Mouse (Mus musculus) v-Abl transformed pro-B cells (cell line): ENCODE measurements around the gene Slc12a9.

Source experiments
- in situ Hi-C, 2 experiments: fragments of 400-800 bp; cut with MboI; formaldehyde crosslinking; loops; one replicate each; pipeline ENCODE4 v1.15.1; 2025; ENCODE audit not compliant: unreplicated experiment in 2 of 2

Slc12a9 gene

DNA sequence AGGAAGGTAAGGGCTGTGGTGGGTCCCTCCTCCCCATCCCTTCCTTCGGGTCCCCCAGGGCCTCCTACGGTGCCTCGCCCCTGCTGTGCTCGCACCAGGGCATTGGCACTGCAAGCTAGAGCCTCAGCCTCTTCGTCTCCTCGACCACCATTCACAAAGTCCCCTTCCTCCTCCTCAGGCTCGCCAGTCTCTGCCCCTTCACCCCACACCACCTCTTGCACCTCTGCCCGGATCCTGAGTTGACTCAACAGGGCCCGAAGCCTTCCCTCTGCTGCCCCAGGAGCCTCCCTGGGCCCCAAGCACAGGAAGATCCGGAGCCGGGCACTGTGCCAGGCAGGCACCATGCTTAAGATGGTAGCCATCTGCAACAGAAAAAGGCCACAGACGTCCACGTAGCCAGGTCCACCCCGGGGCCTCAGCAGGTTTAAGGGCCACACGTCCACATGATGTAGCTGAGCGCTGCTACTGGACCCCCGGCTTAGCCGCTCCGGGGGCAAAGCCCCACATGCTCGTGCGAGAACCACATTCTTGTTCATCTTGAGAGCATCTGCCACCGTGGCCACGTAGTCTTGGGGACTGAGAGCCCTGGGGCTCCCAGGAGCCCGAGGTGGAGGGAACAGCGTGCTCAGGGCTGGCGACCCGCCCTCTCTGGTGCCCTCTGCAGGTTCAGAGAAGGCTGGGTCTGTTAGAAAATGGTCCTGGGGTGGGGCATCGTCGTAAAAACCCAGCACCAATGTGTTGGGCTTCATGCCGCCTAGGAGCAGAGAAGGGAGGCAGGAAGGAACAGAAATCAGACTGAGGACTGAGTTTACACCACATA lies 18.1 kb downstream of the Slc12a9 start:
- in situ Hi-C loops, result loop anchor here in 1 of 2 experiments (10.0 kb wide), 1 partner anchor 470 kb away; the partner anchor contains the start of genes Mepce and Zcwpw1

DNA sequence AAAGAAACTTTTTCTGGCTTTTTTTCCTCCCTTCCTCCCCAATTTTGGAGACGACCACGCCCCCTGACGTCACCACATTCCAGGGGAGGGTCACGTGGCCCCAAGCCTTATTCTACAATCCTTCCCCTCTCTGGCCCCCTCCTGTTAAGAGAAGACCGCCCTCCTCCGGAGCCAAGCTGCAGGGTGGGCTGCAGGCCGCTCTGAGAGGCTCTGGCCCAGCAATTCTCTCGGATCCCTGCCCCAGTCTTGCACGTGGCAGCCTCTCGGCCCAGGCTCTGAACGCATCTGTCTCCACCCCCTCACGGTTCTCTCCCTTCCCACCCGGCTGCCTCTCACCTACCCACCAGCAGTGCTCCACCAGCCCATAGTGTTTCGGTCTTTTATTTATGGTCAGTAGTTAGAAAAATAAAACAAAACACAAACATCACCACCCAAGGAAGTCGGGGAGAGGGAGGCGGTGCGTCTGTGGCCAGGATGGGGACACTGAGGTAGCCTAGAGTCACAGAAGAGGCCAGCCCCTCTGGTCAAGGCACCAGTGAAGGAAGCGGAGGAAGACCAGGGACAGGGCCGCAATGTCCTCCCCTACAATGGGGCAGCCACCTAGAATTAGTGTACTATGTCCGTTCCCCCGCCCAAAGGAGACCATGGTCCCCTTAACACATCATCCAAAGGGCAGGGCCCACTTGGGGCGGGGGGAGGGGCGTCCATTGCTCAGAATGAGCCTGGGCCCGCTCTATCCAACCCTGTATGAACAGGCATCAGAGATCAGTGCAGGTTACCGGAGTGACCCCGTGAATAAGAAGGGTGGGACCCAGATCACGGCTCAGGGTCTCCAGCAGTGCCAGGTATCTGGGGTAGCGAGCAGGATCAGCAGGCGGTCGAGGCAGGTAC lies 19.0 kb downstream of the Slc12a9 start, which contains the start of gene Trip6:
TSS of gene Trip6 (minus strand) at position 212 of the 891 bp plus-strand sequence.
- in situ Hi-C loops, result loop anchor here in 1 of 2 experiments (10.0 kb wide), 1 partner anchor 470 kb away; the partner anchor contains the start of genes Mepce and Zcwpw1

- in situ Hi-C loops, result loop anchor here in 1 of 2 experiments (10.0 kb wide), 1 partner anchor 471 kb away; the partner anchor contains the start of genes Mepce and Zcwpw1
These were observed 19.8 kb downstream of the Slc12a9 start for GRCm38 (mm10) chr5:137313466-137314192.

DNA sequence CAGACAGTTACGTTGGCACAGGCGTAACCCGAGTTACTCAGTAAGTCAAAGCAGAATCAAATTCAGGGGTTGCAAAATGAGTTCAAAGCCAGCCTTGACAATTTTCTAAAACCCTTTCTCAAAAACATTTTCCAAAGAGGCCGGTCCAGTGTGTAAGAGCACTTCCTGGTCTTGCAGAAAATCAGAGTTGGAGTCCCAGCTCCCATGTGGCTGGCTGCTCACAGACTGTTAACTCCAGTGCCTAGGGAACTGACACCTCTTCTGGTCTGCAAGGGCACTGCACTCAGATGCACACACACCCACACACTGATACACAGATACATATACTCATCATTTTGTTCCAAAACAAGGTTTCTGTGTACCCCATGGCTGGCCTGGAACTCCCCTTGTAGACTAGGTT lies 25.0 kb downstream of the Slc12a9 start:
- in situ Hi-C loops, result no loop called here

- in situ Hi-C loops, result no loop called here
These were observed 26.1 kb downstream of the Slc12a9 start, which contains the start of gene Srrt for GRCm38 (mm10) chr5:137307071-137307912. Gene Srrt, minus strand, starts transcription at chr5:137307674.

- in situ Hi-C loops, result no loop called here
These were observed 26.9 kb downstream of the Slc12a9 start for GRCm38 (mm10) chr5:137306439-137307005.

- in situ Hi-C loops, result no loop called here
These were observed 27.6 kb downstream of the Slc12a9 start for GRCm38 (mm10) chr5:137305822-137306221.

DNA sequence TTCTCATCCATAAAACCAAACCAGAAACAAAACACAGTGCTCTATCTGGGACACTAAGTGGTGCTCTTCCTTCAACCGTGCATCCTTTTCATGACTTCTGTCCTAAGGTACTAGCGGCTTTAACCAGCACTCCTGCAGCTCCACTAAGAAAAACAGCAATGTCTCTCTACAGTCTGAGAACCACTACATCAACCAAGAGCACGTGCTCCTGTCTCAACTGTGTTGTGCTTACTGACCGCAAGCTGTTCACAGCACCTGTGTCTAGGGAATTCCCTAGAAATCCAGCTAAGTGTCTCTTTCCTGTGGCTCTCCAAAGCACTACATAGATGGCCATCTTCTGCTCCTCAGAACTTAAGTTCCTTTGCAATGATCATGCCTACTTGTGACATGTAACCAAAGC lies 28.6 kb downstream of the Slc12a9 start:
- in situ Hi-C loops, result no loop called here

GRCm38 (mm10) chr5:137304165-137304564 lies 29.2 kb downstream of the Slc12a9 start:
- in situ Hi-C loops, result no loop called here

DNA sequence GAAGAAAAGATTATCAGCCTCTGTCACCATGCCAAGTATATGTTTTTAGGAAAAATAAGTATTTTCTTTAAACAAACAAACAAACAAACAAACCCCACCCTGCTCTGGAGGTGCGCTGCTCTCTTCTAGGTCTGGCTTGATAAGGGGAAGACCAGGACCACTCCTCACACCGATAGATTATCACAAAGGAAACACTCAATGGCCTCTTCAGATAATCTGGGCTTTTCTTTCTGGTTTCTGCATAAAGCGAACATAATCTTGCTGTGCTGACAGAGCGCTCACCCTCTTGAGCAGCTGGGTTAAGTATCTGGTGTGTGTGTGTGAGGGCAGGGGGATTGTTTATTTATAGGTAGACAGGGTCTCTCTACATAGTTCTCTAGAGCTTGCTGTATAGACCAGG lies 29.8 kb downstream of the Slc12a9 start:
- in situ Hi-C loops, result no loop called here

GRCm38 (mm10) chr5:137301253-137301652 lies 32.1 kb downstream of the Slc12a9 start:
- in situ Hi-C loops, result no loop called here

DNA sequence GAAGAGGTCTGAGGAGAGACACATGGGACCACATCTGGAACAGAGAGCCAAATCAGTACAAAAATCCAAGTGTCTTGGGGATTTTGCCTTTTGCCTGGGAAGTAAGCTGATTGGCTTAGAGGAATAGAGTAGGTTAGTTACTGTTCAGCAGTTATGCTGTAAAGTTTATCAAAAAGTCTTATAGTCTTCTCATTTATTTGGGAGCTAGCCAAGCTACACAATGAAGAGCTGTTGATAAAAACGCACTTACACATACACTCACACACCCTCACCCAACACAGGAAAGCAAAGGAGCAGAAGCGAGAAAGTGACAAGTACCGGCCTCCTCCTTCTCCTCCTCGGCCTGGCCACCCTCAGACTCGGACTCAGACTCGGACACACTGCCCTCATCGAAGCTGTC lies 34.2 kb downstream of the Slc12a9 start:
- in situ Hi-C loops, result no loop called here

DNA sequence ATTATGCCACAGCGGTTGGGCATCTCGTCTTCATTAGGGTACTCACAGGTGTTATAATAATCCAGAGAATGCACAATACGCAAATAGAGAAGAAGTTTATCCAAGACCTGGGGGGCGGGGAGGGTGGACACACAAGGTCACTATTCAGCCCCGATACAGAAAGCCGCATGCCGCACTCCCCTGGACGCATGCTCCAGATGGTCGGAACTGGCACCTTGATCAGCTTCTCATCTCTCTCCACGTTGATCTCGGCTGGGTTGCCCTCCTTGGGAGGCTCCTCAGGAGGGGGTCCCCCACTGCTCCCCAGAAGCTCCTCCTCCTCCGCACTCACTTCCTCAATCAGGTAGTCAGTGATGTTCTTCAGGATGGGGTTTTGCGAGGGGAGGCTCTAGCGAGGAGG lies 36.3 kb downstream of the Slc12a9 start:
- in situ Hi-C loops, result no loop called here

DNA sequence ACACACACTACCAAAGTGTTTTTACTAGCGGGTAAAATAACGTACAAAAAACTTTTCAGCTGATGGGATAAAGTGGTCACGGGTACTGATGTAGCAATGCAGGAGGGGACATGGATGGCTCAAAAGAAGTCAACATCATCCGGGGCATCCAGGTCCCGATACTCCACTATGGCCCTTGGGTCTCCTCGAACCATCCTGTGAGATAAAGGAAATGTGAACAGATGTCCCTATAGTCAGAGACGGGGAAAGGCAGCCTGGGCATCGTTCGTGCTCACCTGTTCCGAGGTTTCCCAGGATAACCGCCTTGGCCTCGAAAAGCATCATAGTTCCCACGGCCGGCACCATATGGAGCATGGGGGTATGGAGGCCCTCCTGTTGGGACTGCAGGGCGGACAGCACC lies 37.7 kb downstream of the Slc12a9 start:
- in situ Hi-C loops, result no loop called here

DNA sequence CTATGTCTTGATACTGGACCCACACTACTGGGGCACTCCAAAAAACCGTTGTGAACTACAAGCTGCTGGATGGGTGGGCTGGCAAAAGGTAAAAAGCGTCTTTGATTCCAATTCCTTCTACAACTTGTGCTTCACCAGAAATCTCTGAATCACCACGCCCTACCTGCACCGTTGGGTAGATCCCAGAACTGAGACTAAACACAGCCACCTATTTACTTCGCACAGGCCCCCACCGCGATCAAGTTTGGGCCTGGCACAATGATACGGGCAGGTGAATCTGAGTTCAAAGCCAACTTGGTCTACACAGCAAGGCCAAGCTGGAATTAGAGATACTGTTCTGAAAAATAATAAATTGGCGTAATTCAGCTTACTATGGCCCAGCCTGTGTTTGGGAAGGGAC lies 38.1 kb downstream of the Slc12a9 start:
- in situ Hi-C loops, result no loop called here

GRCm38 (mm10) chr5:137294744-137295093 lies 38.7 kb downstream of the Slc12a9 start:
- in situ Hi-C loops, result loop anchor here (5.0 kb wide), 3 partner anchors 38 to 88 kb away; partner anchors contain the start of gene Slc12a9 (in 1 of the 2)

DNA sequence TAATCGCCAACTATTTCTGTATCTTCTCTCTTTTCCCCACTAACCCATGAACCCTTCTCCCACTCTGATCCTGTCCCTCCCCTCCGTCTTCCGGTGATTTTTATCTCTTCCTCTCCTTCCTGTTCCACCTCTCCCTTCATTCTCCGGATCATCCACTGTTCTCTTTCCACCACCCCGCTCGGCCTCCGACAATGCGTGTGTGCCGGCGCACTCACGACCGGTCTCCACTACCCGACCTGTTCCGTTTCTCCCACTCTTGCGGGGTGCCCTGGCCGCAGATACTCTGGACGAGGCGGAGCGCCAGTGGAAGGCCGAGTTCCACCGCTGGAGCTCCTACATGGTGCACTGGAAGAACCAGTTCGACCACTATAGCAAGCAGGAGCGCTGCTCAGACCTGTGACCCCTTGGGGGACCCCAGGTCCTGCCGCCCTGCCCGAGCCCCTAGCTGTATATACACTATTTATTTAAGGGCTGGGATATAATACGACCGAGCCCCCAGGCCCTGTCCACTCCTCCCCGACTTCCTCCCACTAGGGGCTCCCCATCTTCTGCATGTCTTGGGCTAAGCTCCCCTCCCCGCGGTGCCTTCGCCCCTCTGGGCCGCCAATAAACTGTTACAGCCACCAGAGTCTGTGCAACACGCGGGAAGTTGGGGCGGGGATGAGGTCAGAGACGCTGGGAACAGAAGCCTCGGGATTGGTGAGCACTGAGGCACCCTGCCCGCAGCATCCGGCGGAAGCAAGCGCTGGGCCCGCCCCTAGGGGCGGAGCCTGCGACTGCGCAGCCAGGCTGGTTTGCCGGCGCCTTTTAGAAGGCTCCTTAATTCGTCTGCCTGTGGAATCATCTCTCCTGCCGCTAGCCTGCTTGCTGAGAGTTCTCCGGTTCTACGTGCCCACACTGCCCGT lies 39.3 kb downstream of the Slc12a9 start, which contains the start of gene Ufsp1:
TSS of gene Ufsp1 (plus strand) at position 791 of the 905 bp plus-strand sequence.
- in situ Hi-C loops, result loop anchor here (5.0 kb wide), 3 partner anchors 38 to 88 kb away; partner anchors contain the start of gene Slc12a9 (in 1 of the 2)

DNA sequence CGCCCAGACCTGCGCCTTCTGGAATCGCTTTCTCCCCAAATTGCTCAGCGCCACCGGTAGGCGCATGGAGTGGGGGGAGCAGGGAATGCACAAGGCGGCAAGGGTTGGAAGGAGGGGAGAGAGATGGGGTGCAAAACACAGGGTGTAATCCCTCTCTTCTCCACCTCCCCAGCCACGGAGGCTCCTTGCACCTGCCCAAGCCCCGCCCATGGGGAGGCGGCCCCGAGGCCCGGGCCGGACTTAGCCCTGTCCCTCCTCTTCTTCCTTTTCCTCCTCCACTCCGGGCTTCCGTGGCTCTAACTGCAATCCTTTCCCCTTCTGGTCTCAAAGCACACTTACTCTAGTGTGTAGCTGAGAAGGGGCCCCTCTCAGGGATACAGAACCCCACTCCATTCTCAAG lies 40.1 kb downstream of the Slc12a9 start:
- in situ Hi-C loops, result loop anchor here (5.0 kb wide), 3 partner anchors 39 to 89 kb away; partner anchors contain the start of gene Slc12a9 (in 1 of the 2)
